Mouse (Mus musculus): Measurements from ENCODE around the gene Tmem242.

The Tmem242 gene

DNA sequence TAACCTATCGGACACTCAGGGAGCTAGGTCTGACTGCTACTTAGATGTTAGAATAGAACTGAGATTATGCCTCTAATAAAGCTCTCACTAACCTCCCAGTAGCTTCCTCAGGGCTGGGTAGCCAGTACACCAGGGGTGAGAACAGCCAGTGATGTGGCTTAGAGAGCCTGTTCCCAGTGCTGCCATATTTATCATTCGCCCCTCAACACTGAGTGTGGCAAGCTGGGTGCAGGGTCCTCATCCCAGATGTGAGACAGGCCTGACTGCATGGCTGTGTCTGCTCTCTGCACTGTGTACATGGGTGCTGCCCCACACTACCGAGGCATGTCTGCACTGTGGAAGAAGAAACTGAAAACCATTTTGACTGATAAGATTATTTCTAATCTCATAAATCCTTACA lies 26.0 kb downstream of the Tmem242 start:
- DNase-seq: no peak

- DNase-seq: no peak
Measured at GRCm38 (mm10) chr17:5413350-5413749, 26.7 kb downstream of the Tmem242 start.

DNA sequence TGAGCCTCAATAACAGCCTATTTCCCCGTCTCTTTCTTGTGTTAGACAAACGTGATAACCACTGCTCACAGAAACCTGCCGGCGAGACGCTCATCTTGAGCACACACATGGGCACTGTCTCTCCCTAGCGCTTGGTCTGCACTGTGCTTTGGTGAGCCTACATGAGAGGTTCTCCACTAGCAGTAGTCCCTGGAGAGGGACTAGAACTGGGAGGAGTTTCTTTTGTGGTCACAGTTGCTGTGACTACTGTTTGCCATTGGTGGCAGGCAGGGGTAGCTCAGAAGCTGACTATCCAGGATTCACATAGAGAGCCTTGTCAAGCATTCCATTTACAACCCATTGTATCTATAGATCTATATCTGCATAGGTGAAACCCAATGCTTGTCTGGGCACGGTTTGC lies 27.3 kb downstream of the Tmem242 start:
- no peak for DNase-seq

GRCm38 (mm10) chr17:5412301-5412700 lies 27.8 kb downstream of the Tmem242 start:
- no peak for DNase-seq

- DNase-seq: no peak
Measured at GRCm38 (mm10) chr17:5411205-5411604, 28.9 kb downstream of the Tmem242 start.

GRCm38 (mm10) chr17:5410336-5410735 lies 29.7 kb downstream of the Tmem242 start:
- DNase-seq: no peak

GRCm38 (mm10) chr17:5407030-5407429 lies 33.0 kb downstream of the Tmem242 start:
- DNase-seq: no peak

DNA sequence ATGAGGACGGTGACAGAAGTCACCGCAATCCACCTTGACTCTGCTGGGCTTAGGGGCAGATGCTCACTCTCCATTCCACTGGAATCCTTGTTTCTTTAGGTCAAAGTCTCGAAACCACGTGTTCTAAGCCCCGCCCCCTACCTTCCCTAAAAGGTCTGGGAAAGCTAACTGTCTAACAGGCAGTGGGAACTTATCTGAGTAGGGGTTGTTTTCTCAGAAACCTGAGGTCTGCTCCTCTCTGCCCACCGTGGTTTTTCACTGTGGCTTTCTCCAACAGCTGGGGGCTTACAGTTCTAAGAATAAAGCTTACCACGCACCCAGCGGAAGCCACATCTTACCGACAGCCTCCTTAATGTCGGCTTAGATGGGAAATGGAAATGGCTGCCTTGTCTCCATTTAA lies 33.5 kb downstream of the Tmem242 start:
- no peak for DNase-seq

DNA sequence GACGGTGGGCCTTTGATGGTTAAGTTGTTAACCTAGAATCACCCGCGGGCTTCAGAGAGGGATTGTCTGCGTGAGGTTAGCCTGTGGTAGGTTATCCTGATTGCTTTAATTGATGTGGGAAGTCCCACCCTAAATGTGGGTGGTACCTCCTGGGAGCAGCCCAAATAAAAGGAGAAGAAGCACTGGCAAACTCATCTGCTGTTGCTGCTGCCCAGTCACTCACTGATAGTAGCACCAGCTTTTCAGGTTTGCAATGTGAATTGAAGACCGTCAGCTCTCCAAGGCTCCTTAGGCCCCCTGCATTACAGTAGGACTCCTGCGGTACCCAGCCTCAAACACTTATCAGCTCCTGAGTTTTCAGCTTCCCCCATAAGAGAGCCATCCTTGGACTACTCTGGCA lies 36.2 kb downstream of the Tmem242 start:
- DNase-seq: no peak

GRCm38 (mm10) chr17:5402624-5403023 lies 37.4 kb downstream of the Tmem242 start:
- DNase-seq: peak; percentile 90 to 94

DNA sequence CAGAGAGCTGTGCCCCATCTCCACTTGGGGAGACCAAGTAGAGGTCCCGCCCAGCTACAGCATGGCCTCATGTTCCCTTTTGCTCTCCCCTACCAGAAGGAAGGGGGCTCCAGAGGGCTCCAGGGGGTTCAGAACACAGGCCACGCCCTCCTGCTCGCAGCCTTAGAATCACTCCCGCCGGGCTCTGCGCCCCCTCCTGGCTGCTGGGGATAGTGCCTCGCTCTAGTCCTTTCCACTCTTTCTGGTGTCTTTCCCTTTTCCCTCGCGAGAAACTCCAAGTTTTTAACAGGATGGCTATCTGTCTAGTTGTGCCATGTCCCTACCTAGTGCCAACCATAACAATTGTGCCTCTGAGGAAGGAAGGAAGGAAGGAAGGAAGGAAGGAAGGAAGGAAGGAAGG lies 38.0 kb downstream of the Tmem242 start:
- DNase-seq: peak; percentile 78 to 88

GRCm38 (mm10) chr17:5401288-5401687 lies 38.8 kb downstream of the Tmem242 start:
- no peak for DNase-seq

DNA sequence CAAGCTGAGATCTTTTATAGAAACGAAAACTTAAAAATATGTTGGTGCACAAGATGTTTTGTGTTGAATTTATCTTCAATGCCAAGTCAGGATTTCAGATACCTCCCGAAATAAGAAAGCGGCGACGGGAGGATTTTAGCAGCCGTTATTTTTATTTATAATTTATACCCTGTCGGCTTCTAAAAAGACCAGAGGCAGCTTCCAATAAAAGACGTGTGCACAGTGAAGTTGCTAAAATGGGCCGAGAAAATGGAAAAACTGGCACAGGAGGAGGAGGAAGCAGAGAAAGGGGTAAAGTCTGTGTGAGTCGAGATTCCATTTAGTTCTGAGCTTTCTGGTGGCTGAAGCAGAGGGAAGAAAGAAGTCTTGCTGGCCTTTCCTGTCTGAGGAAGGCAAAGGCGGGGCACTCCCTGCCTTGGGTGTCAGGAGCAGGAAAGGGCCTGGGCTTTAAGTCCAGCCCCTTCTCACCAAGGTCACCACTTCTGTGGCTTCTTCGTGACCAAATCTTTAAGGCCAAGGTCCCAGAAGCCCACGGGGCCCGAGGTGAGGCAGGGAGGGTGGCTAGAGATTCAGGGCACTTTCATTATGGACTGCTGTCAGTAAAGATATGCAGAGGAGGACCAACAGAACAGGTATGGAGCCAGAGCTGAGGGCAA lies 39.5 kb downstream of the Tmem242 start:
- no peak for DNase-seq

GRCm38 (mm10) chr17:5397148-5398007 lies 42.7 kb downstream of the Tmem242 start:
- peak; percentile 95 for DNase-seq

GRCm38 (mm10) chr17:5396213-5396612 lies 43.8 kb downstream of the Tmem242 start:
- no peak for DNase-seq

GRCm38 (mm10) chr17:5395454-5396205 lies 44.4 kb downstream of the Tmem242 start:
- no peak for DNase-seq

GRCm38 (mm10) chr17:5390682-5391081 lies 49.4 kb downstream of the Tmem242 start:
- DNase-seq: no peak

DNA sequence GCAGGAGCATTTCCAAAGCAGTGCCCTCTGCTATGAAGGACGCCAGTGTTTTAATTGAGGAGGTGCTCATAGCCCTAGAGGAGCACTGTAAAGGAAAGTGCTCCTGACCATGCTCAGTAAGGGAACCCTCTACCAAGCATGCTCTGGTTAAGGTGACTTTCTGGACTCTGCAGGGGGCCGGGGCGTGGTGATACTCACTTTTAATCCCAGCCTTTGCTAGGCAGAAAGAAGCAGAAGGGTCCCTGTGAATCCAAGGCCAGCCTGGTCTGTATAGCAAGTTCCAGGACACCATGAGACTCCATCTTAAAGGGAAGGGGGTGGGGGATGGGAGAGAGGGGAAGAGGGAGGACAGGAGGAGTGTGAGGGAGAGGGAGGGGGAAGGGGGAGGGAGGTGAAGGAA lies 51.7 kb downstream of the Tmem242 start:
- no peak for DNase-seq

DNA sequence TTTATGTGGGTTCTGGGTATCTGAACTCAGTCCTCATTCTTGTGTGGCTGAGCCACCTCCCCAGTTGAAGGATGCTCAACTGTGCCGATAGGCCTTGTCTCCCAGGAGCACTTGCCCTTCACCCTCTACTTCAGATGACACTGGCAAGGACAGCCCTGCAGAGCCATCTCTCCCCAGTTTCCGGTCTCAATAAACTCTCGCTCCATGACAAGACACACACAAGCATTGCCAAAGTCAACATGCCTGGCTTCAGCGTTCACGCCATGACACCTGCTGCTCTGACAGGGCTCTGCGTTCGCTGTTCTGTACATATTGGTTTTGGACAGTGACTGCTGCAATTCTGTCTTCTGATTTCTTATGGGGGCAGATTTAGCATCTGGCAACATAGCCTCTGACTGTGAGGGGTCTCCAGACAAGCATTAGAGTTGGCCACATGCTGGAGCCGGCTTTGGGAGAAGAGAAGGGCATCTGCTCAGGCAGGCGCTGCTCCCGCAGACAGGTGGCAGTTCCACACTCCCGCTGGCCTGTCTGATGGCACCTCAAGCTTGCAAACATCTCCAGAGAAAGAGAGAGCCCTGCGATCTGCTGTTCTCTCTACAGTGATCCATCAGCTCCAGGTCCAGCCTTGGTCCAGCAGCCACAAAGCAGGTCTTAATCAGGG lies 53.0 kb downstream of the Tmem242 start:
- DNase-seq: peak; percentile 82

DNA sequence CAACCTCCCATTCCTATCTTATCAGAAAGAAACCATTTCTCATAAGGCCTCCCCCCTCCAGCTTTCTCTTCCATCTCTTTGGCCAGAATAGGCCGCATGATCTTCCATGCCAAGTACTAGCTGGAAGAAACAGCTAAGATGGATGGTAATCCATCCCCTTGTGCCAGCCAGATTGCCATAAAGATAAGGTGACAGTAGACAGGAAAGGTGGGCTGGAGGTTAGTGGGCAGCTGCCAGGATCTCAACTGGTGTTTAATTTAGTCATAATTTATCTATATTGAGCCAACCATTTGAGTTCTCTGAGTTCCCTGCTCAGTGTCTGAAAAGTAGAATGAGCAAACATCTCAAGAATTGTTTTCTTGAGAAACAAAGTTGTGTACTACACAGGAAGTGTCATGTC lies 54.4 kb downstream of the Tmem242 start:
- DNase-seq: no peak

DNA sequence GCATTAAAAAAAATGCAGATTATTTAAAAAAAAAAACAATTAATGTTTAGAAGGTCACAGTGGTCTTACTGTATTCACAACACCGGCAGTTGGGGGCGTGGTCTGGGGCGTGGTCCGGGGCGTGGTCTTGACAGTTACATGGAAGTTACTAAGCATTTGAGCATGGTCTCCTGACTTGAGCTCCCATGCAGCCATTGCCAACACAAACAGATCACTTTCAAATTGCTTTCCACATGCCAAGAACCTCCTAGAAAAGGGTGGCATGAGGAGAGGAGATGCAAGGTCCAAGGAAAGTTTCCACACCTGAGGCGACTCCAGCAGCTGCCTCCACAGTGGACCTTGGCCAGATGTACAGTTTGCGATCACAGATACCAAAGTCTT lies 62.1 kb downstream of the Tmem242 start:
- DNase-seq: peak in 1 of 2 experiments; percentile 24

DNA sequence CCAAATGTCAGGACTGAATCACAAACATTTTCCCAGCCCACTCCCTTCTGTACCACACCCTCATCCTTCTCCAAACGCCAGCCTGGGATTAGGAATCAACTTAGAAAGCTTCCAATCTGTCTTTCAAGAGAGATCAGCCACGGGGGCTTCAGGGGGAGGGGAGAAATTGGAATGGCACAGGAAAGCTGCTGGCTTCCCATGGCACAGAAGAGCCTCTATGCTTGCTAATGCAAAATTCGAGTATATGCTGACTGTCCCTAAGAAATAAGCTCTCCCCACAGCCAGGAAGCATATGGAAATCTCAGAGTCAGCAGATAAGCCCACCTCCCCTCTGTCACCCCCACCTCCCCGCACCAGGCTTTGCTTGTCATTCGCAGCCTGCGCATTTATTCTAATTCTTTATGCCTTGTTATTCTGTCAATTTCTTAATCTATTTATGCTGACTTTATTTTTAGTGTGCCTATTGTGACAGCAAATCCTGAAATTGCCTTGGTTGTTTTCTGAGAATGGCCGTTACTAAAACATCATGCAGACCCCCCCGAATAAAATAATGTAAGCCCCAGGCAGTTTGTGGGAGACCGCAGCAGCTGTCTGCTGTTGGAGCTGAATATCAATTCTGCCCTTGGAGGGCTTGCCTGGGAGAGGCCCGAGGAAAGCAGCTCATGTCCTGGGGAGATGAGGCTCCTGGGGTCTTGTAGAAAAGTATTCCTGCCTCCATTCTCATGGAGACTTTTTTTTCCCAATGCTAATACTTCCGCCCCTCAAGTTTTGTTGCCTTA lies 62.7 kb downstream of the Tmem242 start:
- DNase-seq: no peak

Data from cerebellum, postnatal 25 days (tissue).